Mouse (Mus musculus): ENCODE data around the gene Sox5. TPM values are rescaled to one million over a fixed set of nuclear protein-coding genes. Genes with fewer than 3 reads are reported as not detected.

Gene Sox5
- polyA plus RNA-seq, 1 experiment from 2014 or later: 14.1 TPM

GRCm38 (mm10) chr6:144457500-144457899 lies 324.3 kb downstream of the Sox5 start:
- WGBS: 90% methylated on average over 9 of the region's 9 CpGs
- Histone ChIP-seq H3K9ac (no peak overlapping the region), H3K36me3 (no peaks in the 10 kb centered on the region), H3K27me3 (no peaks in the 10 kb centered on the region), H3K27ac (no peak overlapping the region), H3K9me3 (replicated peaks) (no peaks in the 10 kb centered on the region), H3K4me3 (replicated peaks) (no peak overlapping the region), H3K4me1 (peaks cover 8% of the 10 kb centered on the region; the same call in 1 of the 2 replicates), H3K4me2 (no peak overlapping the region)
- ATAC-seq (replicated peaks; ENCODE audit: low FRiP score): no peak

- Histone ChIP-seq H3K9me3 (replicated peaks) (no peaks in the 10 kb centered on the region), H3K4me3 (replicated peaks) (no peak overlapping the region), H3K4me1 (peaks cover 8% of the 10 kb centered on the region; the same call in 1 of the 2 replicates), H3K9ac (no peak overlapping the region), H3K27ac (no peak overlapping the region), H3K36me3 (no peaks in the 10 kb centered on the region), H3K27me3 (no peaks in the 10 kb centered on the region), H3K4me2 (peak overlapping the region; percentile 14; the same call in 1 of the 2 replicates)
- WGBS: 29% methylated on average over 11 of the region's 11 CpGs
- no peak for ATAC-seq (replicated peaks; ENCODE audit: low FRiP score)
Observed at GRCm38 (mm10) chr6:144454291-144455276, 327.2 kb downstream of the Sox5 start.

- WGBS: 59% methylated on average over 7 of the region's 7 CpGs
- Histone ChIP-seq H3K9me3 (replicated peaks) (no peaks in the 10 kb centered on the region), H3K9ac (no peak overlapping the region), H3K27ac (no peak overlapping the region), H3K4me2 (no peak overlapping the region), H3K36me3 (no peaks in the 10 kb centered on the region), H3K4me1 (peaks cover 8% of the 10 kb centered on the region; the same call in 1 of the 2 replicates), H3K4me3 (replicated peaks) (no peak overlapping the region), H3K27me3 (no peaks in the 10 kb centered on the region)
- no peak for ATAC-seq (replicated peaks; ENCODE audit: low FRiP score)
Observed at GRCm38 (mm10) chr6:144453605-144454004, 328.2 kb downstream of the Sox5 start.

- 24% methylated on average over 1 of the region's 1 CpGs for WGBS
- Histone ChIP-seq H3K4me3 (replicated peaks) (no peak overlapping the region), H3K4me1 (peaks cover 8% of the 10 kb centered on the region; the same call in 1 of the 2 replicates), H3K27ac (no peak overlapping the region), H3K9me3 (replicated peaks) (no peaks in the 10 kb centered on the region), H3K4me2 (no peak overlapping the region), H3K36me3 (no peaks in the 10 kb centered on the region), H3K27me3 (no peaks in the 10 kb centered on the region), H3K9ac (no peak overlapping the region)
- ATAC-seq (replicated peaks; ENCODE audit: low FRiP score): no peak
Observed at GRCm38 (mm10) chr6:144453147-144453546, 328.6 kb downstream of the Sox5 start.

GRCm38 (mm10) chr6:144452200-144452977 lies 329.4 kb downstream of the Sox5 start:
- H3K9me3 ChIP-seq (replicated peaks): no peaks in the 10 kb centered on the region
- no peak overlapping the region for H3K4me2 ChIP-seq
- no peak overlapping the region for H3K27ac ChIP-seq
- H3K4me1 ChIP-seq: peaks cover 8% of the 10 kb centered on the region; the same call in 1 of the 2 replicates
- WGBS: 84% methylated on average over 11 of the region's 11 CpGs
- no peaks in the 10 kb centered on the region for H3K36me3 ChIP-seq
- ATAC-seq (replicated peaks; ENCODE audit: low FRiP score): no peak
- H3K27me3 ChIP-seq: no peaks in the 10 kb centered on the region
- H3K4me3 ChIP-seq (replicated peaks): no peak overlapping the region
- no peak overlapping the region for H3K9ac ChIP-seq

GRCm38 (mm10) chr6:144451631-144452030 lies 330.1 kb downstream of the Sox5 start:
- WGBS: 93% methylated on average over 4 of the region's 4 CpGs
- Histone ChIP-seq H3K27me3 (no peaks in the 10 kb centered on the region), H3K4me2 (no peak overlapping the region), H3K4me1 (peaks cover 8% of the 10 kb centered on the region; the same call in 1 of the 2 replicates), H3K4me3 (replicated peaks) (no peak overlapping the region), H3K27ac (no peak overlapping the region), H3K9ac (no peak overlapping the region), H3K9me3 (replicated peaks) (no peaks in the 10 kb centered on the region), H3K36me3 (no peaks in the 10 kb centered on the region)
- ATAC-seq (replicated peaks; ENCODE audit: low FRiP score): no peak

DNA sequence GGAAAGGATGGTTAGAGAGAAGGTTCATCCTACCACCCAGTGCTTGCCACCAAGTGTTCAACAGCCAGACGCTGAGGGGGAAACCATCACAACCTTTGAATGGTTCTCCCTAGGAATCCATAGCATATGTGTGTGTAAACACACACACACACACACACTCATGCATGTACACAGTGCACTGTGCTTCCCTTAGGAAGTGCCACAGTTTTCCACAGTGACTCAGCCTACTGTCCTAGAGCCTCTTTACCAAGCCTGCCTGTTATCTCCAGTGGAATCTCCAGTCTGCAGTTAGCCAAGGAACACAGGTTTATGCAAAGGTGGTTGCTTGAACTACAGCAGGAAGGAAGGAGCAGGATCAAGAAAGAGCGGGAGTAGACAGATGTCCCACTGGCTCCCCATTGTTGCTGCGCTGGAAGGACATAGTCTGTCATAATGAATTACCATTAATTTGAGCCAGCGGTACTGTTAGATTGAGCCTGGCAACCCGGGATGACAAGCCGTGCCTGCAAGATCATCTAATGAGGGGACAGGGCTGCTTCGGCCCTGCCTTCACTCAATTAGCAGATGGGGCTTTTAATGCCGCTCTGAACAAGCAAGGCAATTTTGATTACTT lies 335.9 kb downstream of the Sox5 start:
- H3K27me3 ChIP-seq: no peaks in the 10 kb centered on the region
- H3K27ac ChIP-seq: no peak overlapping the region
- 78% methylated on average over 8 of the region's 8 CpGs for WGBS
- H3K4me3 ChIP-seq (replicated peaks): no peak overlapping the region
- no peak overlapping the region for H3K9ac ChIP-seq
- no peaks in the 10 kb centered on the region for H3K4me1 ChIP-seq
- H3K9me3 ChIP-seq (replicated peaks): no peaks in the 10 kb centered on the region
- no peak overlapping the region for H3K4me2 ChIP-seq
- ATAC-seq (replicated peaks; ENCODE audit: low FRiP score): no peak
- H3K36me3 ChIP-seq: no peaks in the 10 kb centered on the region

- ATAC-seq (replicated peaks; ENCODE audit: low FRiP score): no peak
- no peak overlapping the region for H3K4me3 ChIP-seq (replicated peaks)
- 73% methylated on average over 5 of the region's 5 CpGs for WGBS
Observed at GRCm38 (mm10) chr6:144444367-144444766, 337.4 kb downstream of the Sox5 start.

GRCm38 (mm10) chr6:144443681-144444080 lies 338.1 kb downstream of the Sox5 start:
- H3K4me3 ChIP-seq (replicated peaks): no peak overlapping the region
- no peak overlapping the region for H3K4me2 ChIP-seq
- no peak for ATAC-seq (replicated peaks; ENCODE audit: low FRiP score)
- no peak overlapping the region for H3K27ac ChIP-seq
- H3K27me3 ChIP-seq: no peaks in the 10 kb centered on the region
- no peaks in the 10 kb centered on the region for H3K36me3 ChIP-seq
- H3K4me1 ChIP-seq: no peaks in the 10 kb centered on the region
- H3K9ac ChIP-seq: no peak overlapping the region
- 71% methylated on average over 1 of the region's 1 CpGs for WGBS
- no peaks in the 10 kb centered on the region for H3K9me3 ChIP-seq (replicated peaks)

More at GRCm38 (mm10) chr6:144444367-144444766, 337.4 kb downstream of the Sox5 start:
- H3K27me3 ChIP-seq: no peaks in the 10 kb centered on the region
- H3K27ac ChIP-seq: no peak overlapping the region
- H3K36me3 ChIP-seq: no peaks in the 10 kb centered on the region
- H3K4me2 ChIP-seq: no peak overlapping the region
- no peaks in the 10 kb centered on the region for H3K4me1 ChIP-seq
- H3K9ac ChIP-seq: no peak overlapping the region
- H3K9me3 ChIP-seq (replicated peaks): no peaks in the 10 kb centered on the region

- Histone ChIP-seq H3K4me2 (no peak overlapping the region), H3K9ac (no peak overlapping the region), H3K4me3 (replicated peaks) (no peak overlapping the region), H3K27ac (no peak overlapping the region), H3K9me3 (replicated peaks) (no peaks in the 10 kb centered on the region), H3K4me1 (no peaks in the 10 kb centered on the region), H3K36me3 (no peaks in the 10 kb centered on the region), H3K27me3 (no peaks in the 10 kb centered on the region)
- ATAC-seq (replicated peaks; ENCODE audit: low FRiP score): no peak
- WGBS: 74% methylated on average over 5 of the region's 5 CpGs
Observed at GRCm38 (mm10) chr6:144429276-144429675, 352.5 kb downstream of the Sox5 start.

DNA sequence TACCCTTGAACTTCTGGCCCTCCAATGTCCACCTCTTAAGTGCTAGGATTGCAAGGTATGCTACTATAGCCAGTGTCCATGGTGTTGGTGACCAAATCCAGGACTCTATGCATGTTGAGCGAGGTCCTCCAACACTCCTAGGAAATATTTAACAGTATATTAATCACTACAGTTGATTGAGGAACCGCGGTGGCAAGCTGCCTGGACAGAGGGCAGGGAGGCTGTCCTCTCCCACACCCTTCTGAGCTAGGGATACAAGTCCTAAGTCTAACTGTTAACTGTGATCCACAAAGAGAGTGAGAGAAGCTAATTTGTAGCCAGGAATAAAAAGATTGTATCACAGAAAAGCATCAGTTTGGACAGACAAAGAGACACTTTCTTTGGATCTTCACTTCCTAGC lies 373.7 kb downstream of the Sox5 start:
- WGBS: 55% methylated on average over 3 of the region's 3 CpGs
- Histone ChIP-seq H3K4me3 (replicated peaks) (no peak overlapping the region), H3K27me3 (no peaks in the 10 kb centered on the region), H3K9me3 (replicated peaks) (no peaks in the 10 kb centered on the region), H3K36me3 (no peaks in the 10 kb centered on the region), H3K27ac (no peak overlapping the region), H3K9ac (no peak overlapping the region), H3K4me1 (no peaks in the 10 kb centered on the region), H3K4me2 (no peak overlapping the region)
- ATAC-seq (replicated peaks; ENCODE audit: low FRiP score): no peak

Data from kidney, embryonic 15.5 days (tissue).